8 mouse cellular contexts compared by ENCODE assay signal in the genomic region with DNA sequence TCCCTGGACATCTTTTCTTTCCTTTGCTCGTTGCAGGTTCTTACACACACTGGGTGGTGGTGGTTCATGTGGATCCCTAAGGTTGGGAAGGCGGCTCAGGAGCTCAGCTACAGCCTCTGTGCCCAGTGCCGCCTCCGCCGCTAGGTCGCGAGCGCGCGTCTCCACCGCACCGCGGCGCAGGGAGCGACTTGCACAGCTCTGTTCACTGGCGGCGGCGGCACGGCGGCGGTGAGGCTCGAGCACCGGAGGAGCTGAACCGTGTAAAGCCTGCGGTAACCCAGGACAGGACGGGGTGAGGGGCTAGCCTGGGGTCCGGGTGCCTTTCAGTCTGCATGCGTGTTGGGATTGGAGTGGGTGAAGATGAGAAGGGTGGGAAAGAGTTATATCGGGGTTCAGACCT. TPM values are rescaled to one million over a fixed set of nuclear protein-coding genes. Genes with fewer than 3 reads are reported as not detected.
DNase-seq lines count a peak whose midpoint lies in the region; ATAC-seq and TF ChIP-seq lines count a peak whose summit lies in the region.

A gene (plus strand): TSS at position 201 of the 400 bp plus-strand sequence.

- TF ChIP-seq POLR2A in ES-Bruce4 (IDR thresholded peaks at IDR 0.05; ENCODE audit: insufficient read depth, low read length) = no peak
- TF ChIP-seq POLR2A in brain, embryonic 14.5 days (IDR thresholded peaks at IDR 0.05; ENCODE audit: borderline replicate concordance, extremely low read depth, insufficient read depth, insufficient read length, poor library complexity, severe bottlenecking) = no peak

- peak; percentile 81 for DNase-seq in brain, embryonic 14.5 days (ENCODE audit: low read depth)
- peak; percentile 87 for DNase-seq in forebrain, embryonic 11.5 days (ENCODE audit: low spot score)
- peak; percentile 41 to 61 for DNase-seq in layer of hippocampus, adult 2 months (ENCODE audit: low spot score in 2 of 2)
- DNase-seq in liver, postnatal 0 days = peak; percentile 28
- DNase-seq in ovary, postnatal 14 days (ENCODE audit: low spot score) = peak; percentile 36

- WGBS in forebrain, embryonic 11.5 days = 2% methylated on average over 29 of the region's 29 CpGs
- 1% methylated on average over 29 of the region's 29 CpGs for WGBS in liver, postnatal 0 days (ENCODE audit: insufficient replicate concordance)

- H3K27me3 ChIP-seq in ES-Bruce4 (ENCODE audit: control insufficient read depth, insufficient read depth, low read length, poor library complexity, severe bottlenecking) = peaks cover 4% of the 10 kb centered on the region; the same call in 1 of the 2 replicates
- peaks cover 23% of the 10 kb centered on the region for H3K27me3 ChIP-seq in forebrain, embryonic 11.5 days (ENCODE audit: control insufficient read depth, insufficient read depth, low read length)
- peaks cover 28% of the 10 kb centered on the region for H3K27me3 ChIP-seq in liver, postnatal 0 days (ENCODE audit: insufficient read depth, low read length)

- TF ChIP-seq EP300 in ES-Bruce4 (IDR thresholded peaks at IDR 0.05; ENCODE audit: insufficient read depth, low read depth, low read length) = no peak
- no peak for TF ChIP-seq EP300 in liver, postnatal 0 days (IDR thresholded peaks at IDR 0.05; ENCODE audit: low read depth)

- peak; percentile 27 for TF ChIP-seq CTCF in ES-Bruce4 (IDR thresholded peaks at IDR 0.05; ENCODE audit: low read depth, low read length)
- peak; percentile 61; the same call in 1 of the 2 replicates for TF ChIP-seq CTCF in brain, embryonic 14.5 days (IDR thresholded peaks at IDR 0.05; ENCODE audit: borderline replicate concordance, extremely low read depth, insufficient read depth, insufficient read length)
- TF ChIP-seq CTCF in layer of hippocampus, adult 2 months (conservative IDR thresholded peaks at IDR 0.05) = peak; percentile 69
- TF ChIP-seq CTCF in liver, postnatal 0 days (IDR thresholded peaks at IDR 0.05; ENCODE audit: low read depth) = 0 out of 2 replicates have a peak, but pooled peaks have one; percentile 28

- no peaks in the 10 kb centered on the region for H3K36me3 ChIP-seq in ES-Bruce4 (ENCODE audit: control insufficient read depth, insufficient read depth, low read length, poor library complexity, severe bottlenecking)
- H3K36me3 ChIP-seq in forebrain, embryonic 11.5 days (ENCODE audit: control insufficient read depth, insufficient read depth, low read length) = no peaks in the 10 kb centered on the region
- no peaks in the 10 kb centered on the region for H3K36me3 ChIP-seq in liver, postnatal 0 days (replicated peaks; ENCODE audit: insufficient read depth, low read length)

- peak within 1 kb of the TSS; percentile 38 for H3K4me3 ChIP-seq in ES-Bruce4 (ENCODE audit: low read depth, low read length)
- peak within 1 kb of the TSS; percentile 33 for H3K4me3 ChIP-seq in forebrain, embryonic 11.5 days (ENCODE audit: low read depth, low read length)
- peak within 1 kb of the TSS; percentile 54 for H3K4me3 ChIP-seq in layer of hippocampus, adult 2 months
- H3K4me3 ChIP-seq in liver, postnatal 0 days (ENCODE audit: low read depth, low read length) = no peak within 1 kb of the TSS

- no peak within 1 kb of the TSS for H3K9ac ChIP-seq in ES-Bruce4 (ENCODE audit: low read depth, poor library complexity, severe bottlenecking)
- H3K9ac ChIP-seq in forebrain, embryonic 11.5 days (ENCODE audit: low read length) = no peak within 1 kb of the TSS
- no peak within 1 kb of the TSS for H3K9ac ChIP-seq in liver, postnatal 0 days (replicated peaks)

- ATAC-seq in forebrain, embryonic 11.5 days (replicated peaks; ENCODE audit: low FRiP score) = peak; percentile 93
- ATAC-seq in hematopoietic stem cell, adult 5-6 weeks (replicated peaks in 1 of 2; ENCODE audit: insufficient read depth in 1 of 2, low FRiP score in 2 of 2, low TSS enrichment in 1 of 2, low read depth in 1 of 2, poor library complexity in 2 of 2, severe bottlenecking in 2 of 2) = peak; percentile 81 to 84
- ATAC-seq in liver, postnatal 0 days = no peak
- no peak for ATAC-seq in erythroid progenitor cell, adult 5-6 weeks (replicated peaks; ENCODE audit: low FRiP score, poor library complexity, severe bottlenecking)

- H3K4me2 ChIP-seq in forebrain, embryonic 11.5 days (ENCODE audit: low read depth, low read length, severe bottlenecking) = peak within 1 kb of the TSS; percentile 65
- 0 out of 2 replicates have a peak within 1 kb of the TSS, but pooled peaks have one; percentile 13 for H3K4me2 ChIP-seq in liver, postnatal 0 days (ENCODE audit: low read depth, low read length)

- no peak within 1 kb of the TSS for H3K27ac ChIP-seq in ES-Bruce4 (ENCODE audit: insufficient read depth, low read length)
- H3K27ac ChIP-seq in forebrain, embryonic 11.5 days (ENCODE audit: low read depth, low read length) = no peak within 1 kb of the TSS
- H3K27ac ChIP-seq in layer of hippocampus, adult 2 months = no peak within 1 kb of the TSS
- no peak within 1 kb of the TSS for H3K27ac ChIP-seq in liver, postnatal 0 days (ENCODE audit: low read depth)

- no peaks in the 10 kb centered on the region for H3K9me3 ChIP-seq in ES-Bruce4 (replicated peaks; ENCODE audit: control insufficient read depth, insufficient read depth, low read length, poor library complexity, severe bottlenecking)
- no peaks in the 10 kb centered on the region for H3K9me3 ChIP-seq in forebrain, embryonic 11.5 days (ENCODE audit: control insufficient read depth, low read length)
- H3K9me3 ChIP-seq in liver, postnatal 0 days (ENCODE audit: low read length) = no peaks in the 10 kb centered on the region

- H3K4me1 ChIP-seq in ES-Bruce4 (ENCODE audit: control insufficient read depth, insufficient read depth, low read length) = no peaks in the 10 kb centered on the region
- H3K4me1 ChIP-seq in forebrain, embryonic 11.5 days (replicated peaks; ENCODE audit: control insufficient read depth, insufficient read depth, low read length) = peaks cover 6% of the 10 kb centered on the region
- H3K4me1 ChIP-seq in liver, postnatal 0 days (ENCODE audit: insufficient read depth) = peaks cover 2% of the 10 kb centered on the region; the same call in 1 of the 2 replicates

RNA-seq across cellular contexts. Expression of the gene that starts here (rescaled TPM):
- polyA plus RNA-seq in ES-Bruce4 (2011; ENCODE audit: insufficient read depth, insufficient read length, low read depth, missing spikeins) = not detected in 2 replicates
- polyA plus RNA-seq in brain, embryonic 14.5 days (2012; rRNA removed) = 0.54 and 0.92 TPM in 2 replicates
- 0.41 TPM in 1 of 2 replicates, not detected in the other for polyA plus RNA-seq in forebrain, embryonic 11.5 days (2014; fragmentation: Nextera tagmentation; extraction: Ambion mirVana)
- total RNA-seq in hematopoietic stem cell, adult 5-6 weeks (2017) = not detected in 2 replicates
- total RNA-seq in layer of hippocampus, adult 2 months (2021) = 1 to 10 TPM; 3.0 to 4.0 TPM
- not detected in 2 replicates for polyA plus RNA-seq in liver, postnatal 0 days (2015; fragmentation: Nextera tagmentation; extraction: Ambion mirVana)
- not detected in 2 replicates for total RNA-seq in erythroid progenitor cell, adult 5-6 weeks (2015; ENCODE audit: low replicate concordance)
- total RNA-seq in erythroid progenitor cell, adult 5-6 weeks (2017; ENCODE audit: low replicate concordance) = not detected in 2 replicates

Comparison
In these comparisons a context has a peak if more than half of its experiments do, and no peak if none do; other contexts are left out.
1. Peak in DNase-seq in brain, embryonic 14.5 days; RNA of the gene not detected or under 1 TPM.
2. Peak in DNase-seq, ATAC-seq, H3K4me3 ChIP-seq and H3K4me2 ChIP-seq in forebrain, embryonic 11.5 days; RNA of the gene not detected or under 1 TPM.
3. Peak in ATAC-seq in hematopoietic stem cell, adult 5-6 weeks; RNA of the gene not detected or under 1 TPM.
4. Peak in DNase-seq and H3K4me2 ChIP-seq in liver, postnatal 0 days; RNA of the gene not detected or under 1 TPM.
5. DNase-seq: peak in every context shown above with its lines; median percentile 87 in forebrain, embryonic 11.5 days; 81 in brain, embryonic 14.5 days; 51 in layer of hippocampus, adult 2 months; 36 in ovary, postnatal 14 days; 28 in liver, postnatal 0 days.